Mouse (Mus musculus): ENCODE data around the gene Fam78a. TPM values are rescaled to one million over a fixed set of nuclear protein-coding genes. Genes with fewer than 3 reads are reported as not detected.

Gene Fam78a
- polyA plus RNA-seq, 1 experiment from 2014 or later: 3.8 TPM

DNA sequence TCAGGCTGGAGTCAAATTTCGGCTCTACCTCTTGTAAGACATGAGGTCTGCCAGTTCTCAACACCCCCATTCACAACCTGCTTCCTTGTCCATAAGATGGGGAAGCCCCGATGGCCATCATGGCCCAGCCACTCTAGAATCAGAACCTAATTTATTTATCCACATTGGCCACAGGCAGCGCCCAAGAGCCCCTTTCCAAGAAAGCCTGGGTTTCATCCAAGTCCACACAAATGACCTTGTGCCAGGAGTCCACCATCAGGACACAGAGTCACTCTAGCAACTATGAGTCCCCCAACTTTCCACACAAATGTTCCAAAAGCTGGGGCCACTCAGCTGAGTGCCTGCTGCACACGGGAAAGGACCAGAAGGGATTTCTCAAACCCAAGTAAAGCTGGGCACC lies 18.7 kb downstream of the Fam78a start:
- DNase-seq (no peak), ATAC-seq (no peak)
- Histone ChIP-seq H3K27ac (ENCODE audit: low read depth) (no peak overlapping the region), H3K9ac (replicated peaks) (no peak overlapping the region), H3K36me3 (replicated peaks; ENCODE audit: insufficient read depth, low read length) (peaks cover 12% of the 10 kb centered on the region), H3K4me2 (ENCODE audit: low read depth, low read length) (no peak overlapping the region), H3K4me3 (ENCODE audit: low read depth, low read length) (no peak overlapping the region), H3K9me3 (ENCODE audit: low read length) (no peaks in the 10 kb centered on the region), H3K4me1 (ENCODE audit: insufficient read depth) (peaks cover 24% of the 10 kb centered on the region), H3K27me3 (ENCODE audit: insufficient read depth, low read length) (no peaks in the 10 kb centered on the region)
- 73% methylated on average over 4 of the region's 4 CpGs for WGBS (ENCODE audit: insufficient replicate concordance)
- no peak for TF ChIP-seq EP300 (IDR thresholded peaks at IDR 0.05; ENCODE audit: low read depth)
- TF ChIP-seq CTCF (IDR thresholded peaks at IDR 0.05; ENCODE audit: low read depth): no peak; the same call in 1 of the 2 replicates

DNA sequence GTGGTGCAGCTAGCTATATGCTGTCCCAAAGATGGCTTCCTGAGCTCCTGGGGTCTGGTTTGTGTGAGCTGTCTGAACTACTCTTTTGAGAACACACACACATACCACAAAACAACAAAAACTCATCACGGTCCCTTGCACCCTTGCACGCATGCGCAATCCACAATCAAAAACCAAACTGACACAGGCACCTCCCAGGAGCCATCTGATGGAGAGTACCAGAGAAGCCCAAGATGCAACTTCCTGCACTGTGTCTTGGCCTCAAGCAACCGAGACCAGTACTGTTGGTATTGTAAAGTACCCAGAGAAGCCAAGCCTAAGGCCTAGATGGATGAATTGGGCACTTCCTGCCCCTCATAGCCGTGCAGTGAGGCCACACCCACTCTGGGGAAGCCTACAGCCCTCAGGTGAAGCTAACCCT lies 19.3 kb downstream of the Fam78a start:
- DNase-seq (no peak), ATAC-seq (no peak)
- H3K27me3 ChIP-seq (ENCODE audit: insufficient read depth, low read length): no peaks in the 10 kb centered on the region
- no peak overlapping the region for H3K9ac ChIP-seq (replicated peaks)
- H3K4me3 ChIP-seq (ENCODE audit: low read depth, low read length): no peak overlapping the region
- 64% methylated on average over 5 of the region's 5 CpGs for WGBS (ENCODE audit: insufficient replicate concordance)
- H3K4me2 ChIP-seq (ENCODE audit: low read depth, low read length): no peak overlapping the region
- no peaks in the 10 kb centered on the region for H3K9me3 ChIP-seq (ENCODE audit: low read length)
- peak overlapping the region; percentile 67; the same call in 1 of the 2 replicates for H3K27ac ChIP-seq (ENCODE audit: low read depth)
- H3K4me1 ChIP-seq (ENCODE audit: insufficient read depth): peaks cover 28% of the 10 kb centered on the region
- peaks cover 12% of the 10 kb centered on the region for H3K36me3 ChIP-seq (replicated peaks; ENCODE audit: insufficient read depth, low read length)
- TF ChIP-seq CTCF (IDR thresholded peaks at IDR 0.05; ENCODE audit: low read depth): no peak
- TF ChIP-seq EP300 (IDR thresholded peaks at IDR 0.05; ENCODE audit: low read depth): no peak

DNA sequence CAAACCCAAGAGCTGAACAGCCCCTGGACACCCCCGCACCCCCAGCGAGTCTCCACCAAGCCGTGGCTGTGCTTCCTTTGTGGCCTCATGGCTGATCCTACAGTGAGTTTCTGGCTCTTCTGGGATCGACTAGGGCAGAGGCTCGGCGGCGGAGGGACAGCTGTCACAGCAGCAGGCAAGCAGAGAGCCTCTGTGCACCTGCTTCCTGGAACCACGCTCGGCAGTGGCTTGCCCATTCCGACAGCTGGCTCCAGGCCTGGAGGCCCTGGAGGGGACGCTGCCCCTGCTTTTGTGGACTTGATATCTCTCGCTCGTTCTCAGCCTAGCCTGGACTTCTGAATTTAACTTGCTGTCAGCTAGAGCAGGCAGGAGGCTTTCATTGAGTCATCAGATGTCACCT lies 19.7 kb downstream of the Fam78a start:
- ATAC-seq: no peak
- Histone ChIP-seq H3K9ac (replicated peaks) (no peak overlapping the region), H3K4me1 (ENCODE audit: insufficient read depth) (peaks cover 29% of the 10 kb centered on the region), H3K4me2 (ENCODE audit: low read depth, low read length) (no peak overlapping the region), H3K36me3 (replicated peaks; ENCODE audit: insufficient read depth, low read length) (peaks cover 12% of the 10 kb centered on the region), H3K27me3 (ENCODE audit: insufficient read depth, low read length) (no peaks in the 10 kb centered on the region), H3K27ac (ENCODE audit: low read depth) (peak overlapping the region; percentile 67), H3K9me3 (ENCODE audit: low read length) (no peaks in the 10 kb centered on the region), H3K4me3 (ENCODE audit: low read depth, low read length) (no peak overlapping the region)
- TF ChIP-seq EP300 (IDR thresholded peaks at IDR 0.05; ENCODE audit: low read depth) (no peak), CTCF (IDR thresholded peaks at IDR 0.05; ENCODE audit: low read depth) (no peak)
- WGBS (ENCODE audit: insufficient replicate concordance): 46% methylated on average over 13 of the region's 13 CpGs
- DNase-seq: no peak

DNA sequence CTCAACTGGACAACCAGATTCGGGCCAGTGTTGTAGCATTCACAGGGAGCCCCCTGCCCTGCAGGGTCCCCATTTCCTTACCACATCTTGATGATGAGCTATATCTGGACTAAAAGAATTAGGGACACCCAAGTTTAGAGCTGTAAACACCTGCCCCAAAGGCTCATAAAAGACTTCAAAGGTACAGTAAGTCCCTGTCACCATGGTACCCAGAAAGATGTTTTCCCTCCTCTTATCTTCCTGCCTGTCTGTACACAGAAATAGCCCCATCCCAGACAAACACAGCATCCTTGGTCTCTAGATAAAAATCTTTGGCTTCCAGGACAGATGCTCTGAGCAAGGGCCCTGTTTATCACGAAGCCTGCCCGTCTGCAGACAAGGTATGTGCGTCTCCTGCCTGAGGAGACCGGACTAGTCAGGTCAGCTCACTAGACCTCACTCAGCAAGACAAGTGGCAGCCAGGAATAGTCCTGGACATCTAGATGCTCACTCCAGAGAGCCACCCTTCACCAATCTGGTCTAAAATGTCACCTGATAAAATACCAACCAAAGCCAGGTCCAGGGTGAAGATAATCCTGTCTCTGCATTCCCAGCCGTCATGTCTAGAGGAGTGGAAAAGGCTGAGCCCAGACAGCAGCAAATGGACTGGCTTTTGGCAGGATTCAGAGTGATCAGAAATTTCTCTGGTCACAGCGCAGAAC lies 21.1 kb downstream of the Fam78a start:
- Histone ChIP-seq H3K27ac (ENCODE audit: low read depth) (peak overlapping the region; percentile 67), H3K9me3 (ENCODE audit: low read length) (no peaks in the 10 kb centered on the region), H3K4me2 (ENCODE audit: low read depth, low read length) (no peak overlapping the region), H3K4me3 (ENCODE audit: low read depth, low read length) (no peak overlapping the region), H3K4me1 (ENCODE audit: insufficient read depth) (peaks cover 29% of the 10 kb centered on the region), H3K9ac (replicated peaks) (no peak overlapping the region; the same call in 1 of the 2 replicates), H3K27me3 (ENCODE audit: insufficient read depth, low read length) (no peaks in the 10 kb centered on the region), H3K36me3 (replicated peaks; ENCODE audit: insufficient read depth, low read length) (peaks cover 4% of the 10 kb centered on the region)
- no peak for ATAC-seq
- WGBS (ENCODE audit: insufficient replicate concordance): 61% methylated on average over 7 of the region's 7 CpGs
- TF ChIP-seq CTCF (IDR thresholded peaks at IDR 0.05; ENCODE audit: low read depth): no peak
- no peak for TF ChIP-seq EP300 (IDR thresholded peaks at IDR 0.05; ENCODE audit: low read depth)
- no peak for DNase-seq

DNA sequence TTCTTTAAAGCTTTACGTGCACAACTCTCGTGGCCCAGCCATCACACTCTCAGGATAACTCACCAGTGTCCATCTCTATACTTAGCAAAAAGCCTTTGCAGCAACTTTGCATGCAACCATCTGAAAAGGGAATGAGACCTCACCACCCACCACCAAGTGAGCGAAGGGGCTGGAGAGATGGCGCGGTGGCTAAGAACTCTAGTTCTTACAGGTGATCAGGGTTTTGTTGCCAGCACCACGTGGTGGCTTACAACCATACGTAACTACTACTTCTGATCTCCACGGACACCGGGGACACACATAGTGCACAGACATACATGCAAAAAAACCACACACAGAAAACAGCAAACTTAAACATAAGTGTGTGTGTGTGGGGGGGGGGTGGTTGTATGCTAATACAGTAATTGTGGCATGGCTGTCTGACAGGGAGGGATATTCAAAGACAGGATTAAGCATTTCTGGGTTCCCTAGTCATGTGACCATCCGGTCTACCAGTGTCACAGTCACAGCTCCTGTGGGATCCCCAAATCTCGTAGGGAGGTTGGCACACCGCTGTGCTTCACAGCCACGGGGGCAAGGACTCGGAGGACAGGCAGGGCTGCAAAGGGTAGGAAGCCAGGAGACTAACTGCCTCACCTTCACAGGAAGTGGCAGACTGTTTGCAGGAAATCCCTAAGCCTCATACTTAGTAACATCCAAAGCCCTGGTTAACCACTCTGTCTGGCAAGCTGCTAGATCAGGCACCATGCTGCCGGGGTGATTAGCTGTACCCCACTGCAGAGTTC lies 21.8 kb downstream of the Fam78a start:
- no peaks in the 10 kb centered on the region for H3K9me3 ChIP-seq (ENCODE audit: low read length)
- no peaks in the 10 kb centered on the region for H3K36me3 ChIP-seq (replicated peaks; ENCODE audit: insufficient read depth, low read length)
- TF ChIP-seq CTCF (IDR thresholded peaks at IDR 0.05; ENCODE audit: low read depth) (no peak), EP300 (IDR thresholded peaks at IDR 0.05; ENCODE audit: low read depth) (no peak)
- peak overlapping the region; percentile 38; the same call in 1 of the 2 replicates for H3K4me2 ChIP-seq (ENCODE audit: low read depth, low read length)
- H3K27me3 ChIP-seq (ENCODE audit: insufficient read depth, low read length): no peaks in the 10 kb centered on the region
- peak overlapping the region; percentile 67 for H3K27ac ChIP-seq (ENCODE audit: low read depth)
- ATAC-seq (no peak), DNase-seq (no peak)
- H3K4me1 ChIP-seq (ENCODE audit: insufficient read depth): peaks cover 29% of the 10 kb centered on the region
- 60% methylated on average over 15 of the region's 15 CpGs for WGBS (ENCODE audit: insufficient replicate concordance)
- no peak overlapping the region for H3K4me3 ChIP-seq (ENCODE audit: low read depth, low read length)
- no peak overlapping the region for H3K9ac ChIP-seq (replicated peaks)

DNA sequence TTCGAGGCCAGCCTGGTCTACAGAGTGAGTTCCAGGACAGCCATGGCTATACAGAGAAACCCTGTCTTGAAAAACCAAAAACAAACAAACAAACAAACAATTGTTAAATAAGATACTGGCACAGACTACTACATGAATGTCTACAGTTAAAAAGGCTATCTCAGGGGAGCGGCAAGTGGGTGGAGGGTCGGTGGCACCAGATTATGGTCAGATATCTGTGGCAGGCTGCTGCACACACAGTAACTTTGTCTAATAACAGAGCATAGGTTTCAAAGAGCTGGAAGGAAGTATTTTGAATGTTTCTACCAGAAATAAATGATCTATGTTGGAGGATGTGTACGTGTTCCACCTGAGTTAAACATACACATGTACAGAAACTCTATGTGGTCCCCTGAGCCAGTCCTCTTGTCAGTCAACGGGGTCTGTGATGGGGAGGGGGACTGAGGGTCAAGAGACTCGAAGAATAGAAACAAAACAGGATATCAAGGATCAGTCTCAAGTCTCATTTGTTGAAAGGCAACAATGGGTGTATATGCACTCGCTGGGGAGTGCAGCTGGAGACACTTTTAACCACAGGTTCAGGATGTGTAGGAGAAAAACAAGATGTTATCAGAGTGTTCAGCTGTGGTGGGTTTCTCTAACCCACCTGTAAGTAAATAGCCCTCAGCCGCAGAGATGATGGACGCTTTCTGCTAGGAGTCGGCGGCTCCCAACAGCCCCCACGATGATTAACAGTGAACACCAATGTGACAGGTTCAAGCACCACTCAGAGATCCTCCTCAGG lies 22.7 kb downstream of the Fam78a start:
- Histone ChIP-seq H3K9me3 (ENCODE audit: low read length) (no peaks in the 10 kb centered on the region), H3K4me1 (ENCODE audit: insufficient read depth) (peaks cover 31% of the 10 kb centered on the region), H3K27me3 (ENCODE audit: insufficient read depth, low read length) (no peaks in the 10 kb centered on the region), H3K9ac (replicated peaks) (no peak overlapping the region; the same call in 1 of the 2 replicates), H3K36me3 (replicated peaks; ENCODE audit: insufficient read depth, low read length) (no peaks in the 10 kb centered on the region), H3K4me2 (ENCODE audit: low read depth, low read length) (peak overlapping the region; percentile 38), H3K27ac (ENCODE audit: low read depth) (peak overlapping the region; percentile 67), H3K4me3 (ENCODE audit: low read depth, low read length) (no peak overlapping the region)
- DNase-seq: no peak
- peak; percentile 56 for ATAC-seq
- peak; percentile 72; the same call in 1 of the 2 replicates for TF ChIP-seq EP300 (IDR thresholded peaks at IDR 0.05; ENCODE audit: low read depth)
- no peak for TF ChIP-seq CTCF (IDR thresholded peaks at IDR 0.05; ENCODE audit: low read depth)
- 38% methylated on average over 12 of the region's 12 CpGs for WGBS (ENCODE audit: insufficient replicate concordance)

Data from liver, postnatal 0 days (tissue).